Mouse (Mus musculus): ENCODE results near the gene Ttc7b.

DNA sequence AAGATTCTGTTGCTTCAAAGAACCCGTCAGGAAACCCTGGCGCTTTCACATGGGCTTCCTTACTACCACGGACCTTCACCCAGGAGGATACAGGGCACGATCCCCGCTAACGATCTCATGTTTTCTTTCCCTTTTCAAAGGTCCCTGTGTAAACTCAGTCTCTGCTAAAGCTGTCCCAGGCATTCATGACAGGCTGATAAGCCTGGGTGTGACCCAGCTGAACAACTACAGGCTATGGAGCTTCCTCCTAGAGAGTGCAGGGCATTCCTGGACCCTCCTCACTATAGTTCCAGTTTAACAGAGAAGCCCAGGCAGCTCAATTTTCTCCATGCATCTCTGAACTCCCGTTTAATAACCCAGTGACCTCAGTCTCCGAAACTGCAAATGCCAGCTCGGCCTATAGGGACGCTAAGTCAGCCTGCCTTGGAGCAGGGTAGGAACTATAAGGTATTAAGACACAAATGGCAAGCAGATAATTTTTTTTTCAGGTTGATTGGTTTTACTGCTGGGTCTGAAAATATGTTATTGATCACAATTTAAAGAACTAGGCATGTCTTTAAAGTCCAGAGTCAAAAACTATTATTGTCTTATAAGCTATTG is 41.3 kb downstream of the Ttc7b start:
- TF ChIP-seq CTCF (IDR thresholded peaks at IDR 0.05; ENCODE audit: low read depth) (no peak), EP300 (IDR thresholded peaks at IDR 0.05; ENCODE audit: low read depth) (no peak)

Data from liver, embryonic 14.5 days (tissue).